14 mouse cellular contexts compared by ENCODE assay signal in genomic region chr13:85146471-85146870, GRCm38 (mm10).
"Had no signal": no experiment of that assay in that cellular context is flagged by ENCODE, and none has a peak within 500 bp of the region (broad histone marks: within the 10 kb centered on the region; RNA-seq: fewer than 3 reads in every experiment).

No protein-coding gene starts in this region.

- H3K9me3 ChIP-seq: midbrain, embryonic 10.5 days; midbrain, embryonic 12.5 days; neural tube, embryonic 13.5 days; stomach, embryonic 15.5 days had no signal

- DNase-seq: lung, adult 18-20 months; lung, embryonic 14.5 days; lung, postnatal 10 days; lung, postnatal 4 days; midbrain, embryonic 14.5 days; right cerebral cortex, postnatal 14 days; thymus, adult 2 months; thymus, postnatal 36 days had no signal

- H3K4me1 ChIP-seq: midbrain, embryonic 10.5 days; midbrain, embryonic 12.5 days; neural tube, embryonic 13.5 days; stomach, embryonic 15.5 days had no signal

- H3K36me3 ChIP-seq: midbrain, embryonic 10.5 days; midbrain, embryonic 12.5 days; neural tube, embryonic 13.5 days; stomach, embryonic 15.5 days had no signal

- H3K4me3 ChIP-seq: midbrain, embryonic 10.5 days; midbrain, embryonic 12.5 days; myocyte; neural tube, embryonic 13.5 days; stomach, embryonic 15.5 days had no signal

- H3K9ac ChIP-seq: lung, embryonic 14.5 days; midbrain, embryonic 12.5 days; neural tube, embryonic 13.5 days; stomach, embryonic 15.5 days had no signal

- H3K27ac ChIP-seq: midbrain, embryonic 10.5 days; midbrain, embryonic 12.5 days; neural tube, embryonic 13.5 days; stomach, embryonic 15.5 days; stomach, postnatal 0 days had no signal

- H3K27me3 ChIP-seq: midbrain, embryonic 12.5 days; neural tube, embryonic 13.5 days; stomach, embryonic 15.5 days had no signal
